In the genomic region with DNA sequence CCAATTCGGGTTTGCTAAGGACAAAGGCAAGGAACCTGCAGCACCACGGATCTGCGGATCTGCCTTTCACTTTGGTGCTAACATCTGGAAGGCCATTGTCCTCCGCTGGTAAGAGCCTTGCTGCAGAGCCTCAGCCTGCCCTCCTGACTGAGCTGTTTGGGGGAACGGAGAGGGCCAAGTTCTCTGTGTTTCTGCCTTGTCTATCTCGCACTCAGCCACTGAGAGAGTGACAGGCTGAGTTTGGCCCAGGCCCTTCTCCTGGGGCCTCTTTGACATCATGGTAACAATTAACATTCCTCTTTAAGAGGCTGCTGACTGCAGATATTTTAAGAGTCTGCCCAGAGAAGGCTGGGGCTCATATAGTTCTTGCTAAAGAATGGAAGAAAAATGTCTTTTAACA, we compare ENCODE assay signal across 10 mouse cellular contexts. TPM values are rescaled to one million over a fixed set of nuclear protein-coding genes. Genes with fewer than 3 reads are reported as not detected.
DNase-seq lines count a peak whose midpoint lies in the region; ATAC-seq and TF ChIP-seq lines count a peak whose summit lies in the region.
"Had no signal": no experiment of that assay in that cellular context is flagged by ENCODE, and none has a peak within 500 bp of the region (broad histone marks: within the 10 kb centered on the region; RNA-seq: fewer than 3 reads in every experiment).

No protein-coding gene starts in this region.

- H3K27ac ChIP-seq in spleen, adult 2 months (ENCODE audit: insufficient read depth, low read length), result peak overlapping the region; percentile 19
- H3K27ac ChIP-seq in lung, postnatal 0 days (ENCODE audit: low read length), result no peak overlapping the region

- no peaks in the 10 kb centered on the region for H3K36me3 ChIP-seq in spleen, adult 2 months (ENCODE audit: control insufficient read depth, insufficient read depth, low read length)
- no peaks in the 10 kb centered on the region for H3K36me3 ChIP-seq in lung, postnatal 0 days (ENCODE audit: insufficient read depth, low read length)

- no peak for TF ChIP-seq EP300 in lung, postnatal 0 days (IDR thresholded peaks at IDR 0.05)

- no peak for TF ChIP-seq CTCF in spleen, adult 2 months (IDR thresholded peaks at IDR 0.05; ENCODE audit: extremely low read depth, insufficient read depth, insufficient read length, insufficient replicate concordance)
- no peak for TF ChIP-seq CTCF in lung, postnatal 0 days (IDR thresholded peaks at IDR 0.05)

- TF ChIP-seq POLR2A in spleen, adult 2 months (IDR thresholded peaks at IDR 0.05; ENCODE audit: low read depth, low read length), result no peak

- no peak overlapping the region for H3K9ac ChIP-seq in lung, postnatal 0 days (replicated peaks; ENCODE audit: low read depth)

- intact Hi-C loops in heart, postnatal 14 days (cut with DNase I), result loop anchor here (2.0 kb wide), 1 partner anchor 16 kb away; no protein-coding TSS in a partner anchor

- 88% methylated on average over 6 of the region's 6 CpGs for WGBS in spleen, adult 2 months
- WGBS in lung, postnatal 0 days, result 54% methylated on average over 6 of the region's 6 CpGs

- no peaks in the 10 kb centered on the region for H3K27me3 ChIP-seq in spleen, adult 2 months (ENCODE audit: control insufficient read depth, insufficient read depth, low read length)
- H3K27me3 ChIP-seq in lung, postnatal 0 days (replicated peaks; ENCODE audit: insufficient read depth, low read length), result no peaks in the 10 kb centered on the region

- no peak for DNase-seq in spleen, adult 2 months (ENCODE audit: low read depth in 1 of 2, low spot score in 2 of 2)
- DNase-seq in spleen, postnatal 4 days (ENCODE audit: low spot score in 2 of 2), result no peak
- DNase-seq in heart, adult 11 months, result peak; percentile 98
- peak; percentile 42 to 60 for DNase-seq in heart, postnatal 14 days
- DNase-seq in mesoderm, embryonic 11.5 days (ENCODE audit: low read depth, low spot score), result peak; percentile 32
- no peak for DNase-seq in testis, postnatal 14 days (ENCODE audit: low spot score)
- no peak for DNase-seq in frontal cortex, postnatal 36 days (ENCODE audit: low spot score in 2 of 2)
- no peak for DNase-seq in lung, postnatal 0 days (ENCODE audit: low spot score)
- DNase-seq: thymus, postnatal 14 days had no signal

- H3K4me3 ChIP-seq in spleen, adult 2 months (ENCODE audit: extremely low read depth, insufficient read depth, insufficient read length), result no peak overlapping the region
- H3K4me3 ChIP-seq in lung, postnatal 0 days (ENCODE audit: low read depth, low read length), result no peak overlapping the region

- ATAC-seq in lung, postnatal 0 days, result no peak
- ATAC-seq: hindbrain, embryonic 16.5 days had no signal

- H3K9me3 ChIP-seq in lung, postnatal 0 days (ENCODE audit: low read length), result no peaks in the 10 kb centered on the region

- H3K4me2 ChIP-seq in lung, postnatal 0 days (replicated peaks; ENCODE audit: low read depth, low read length), result no peak overlapping the region

- no peaks in the 10 kb centered on the region for H3K4me1 ChIP-seq in spleen, adult 2 months (ENCODE audit: control insufficient read depth, insufficient read depth, insufficient read length)
- peaks cover 4% of the 10 kb centered on the region; the same call in 1 of the 2 replicates for H3K4me1 ChIP-seq in lung, postnatal 0 days (ENCODE audit: insufficient read depth, low read depth, low read length)

RNA-seq across cellular contexts. Expression of a gene that starts 21.0 kb away (rescaled TPM):
- 8.8 and 10.7 TPM in 2 replicates for polyA plus RNA-seq in spleen, adult 2 months (2012; rRNA removed)
- 100 to 1,000 TPM; 332 to 359 TPM for total RNA-seq in heart, postnatal 14 days (2021)
- 2.6 and 4.7 TPM in 2 replicates for polyA plus RNA-seq in lung, postnatal 0 days (2015; fragmentation: Nextera tagmentation; extraction: Ambion mirVana)

Comparison
In these comparisons a context has a peak if more than half of its experiments do, and no peak if none do; other contexts are left out.
1. DNase-seq: peak in heart, adult 11 months (single experiment), heart, postnatal 14 days (2 of 2) and mesoderm, embryonic 11.5 days (single experiment); none in spleen, adult 2 months (0 of 2), spleen, postnatal 4 days (0 of 2), testis, postnatal 14 days (single experiment), frontal cortex, postnatal 36 days (0 of 2) and lung, postnatal 0 days (single experiment).